Mouse (Mus musculus): ENCODE measurements around the gene Paip2b. TPM values are rescaled to one million over a fixed set of nuclear protein-coding genes. Genes with fewer than 3 reads are reported as not detected.

The Paip2b gene
- polyA plus RNA-seq (2012; ENCODE audit: insufficient read depth, insufficient read length, low replicate concordance, missing spikeins): not detected in 2 replicates

DNA sequence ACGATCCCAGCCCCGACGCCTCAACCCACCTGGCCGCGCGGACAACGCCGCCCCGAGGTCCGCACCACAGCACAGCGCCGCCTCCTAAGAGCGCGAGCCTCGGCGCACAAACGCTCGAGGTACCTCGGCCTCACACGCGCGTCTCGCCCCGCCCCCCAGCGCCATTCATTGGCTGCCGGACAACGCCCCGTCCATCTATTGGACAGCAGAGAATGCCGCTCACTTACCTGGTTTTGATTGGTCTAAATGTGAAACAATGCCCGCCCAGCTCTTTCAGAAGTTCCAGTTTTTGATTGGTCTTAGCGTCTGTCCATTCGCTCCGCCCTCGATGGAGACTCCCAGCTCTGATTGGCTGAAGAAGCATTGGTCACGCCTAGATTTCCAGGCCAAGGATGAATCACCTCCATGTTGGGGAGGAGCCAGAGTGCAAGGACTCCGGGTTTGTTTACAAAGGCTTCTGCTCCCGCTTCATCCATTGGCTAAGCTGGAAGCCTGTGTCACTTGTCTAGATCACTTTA is at the start of gene Paip2b:
Gene Paip2b, minus strand, starts transcription at position 136 of the 518 bp plus-strand sequence.
- TF ChIP-seq CTCF (IDR thresholded peaks at IDR 0.05; ENCODE audit: insufficient read depth, low read depth, low read length): no peak
- TF ChIP-seq POLR2A (IDR thresholded peaks at IDR 0.05; ENCODE audit: insufficient read depth, low read depth, low read length): peak; percentile 97
- Histone ChIP-seq H3K27ac (ENCODE audit: insufficient read depth, low read depth, low read length) (peak within 1 kb of the TSS; percentile 66), H3K4me3 (ENCODE audit: insufficient read depth, low read depth, low read length) (peak within 1 kb of the TSS; percentile 73), H3K4me1 (ENCODE audit: control insufficient read depth, insufficient read depth, low read length) (no peaks in the 10 kb centered on the region)
- WGBS: under 1% methylated on average over 37 of the region's 37 CpGs

DNA sequence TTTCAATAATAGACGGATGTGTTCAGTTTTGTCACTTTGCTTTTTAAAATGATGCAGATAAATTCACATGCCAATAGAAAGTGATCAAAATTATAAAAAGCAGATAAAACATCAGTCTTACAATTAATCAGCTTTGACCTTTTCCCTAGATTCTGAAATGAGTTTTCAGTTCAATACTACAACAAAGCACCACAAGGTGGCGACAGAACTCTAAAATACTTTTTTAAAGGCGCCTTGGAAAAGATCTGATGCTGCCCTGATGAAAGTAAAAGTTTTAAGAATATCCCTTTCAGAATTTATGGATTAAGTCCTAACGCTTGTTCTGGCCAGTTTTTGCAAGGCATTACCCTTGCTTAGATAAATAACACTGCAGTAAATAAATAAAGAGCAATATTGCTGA is 48.3 kb upstream of the Paip2b start:
- WGBS: 4% methylated on average over 4 of the region's 4 CpGs
- H3K4me1 ChIP-seq (ENCODE audit: control insufficient read depth, insufficient read depth, low read length): no peaks in the 10 kb centered on the region

DNA sequence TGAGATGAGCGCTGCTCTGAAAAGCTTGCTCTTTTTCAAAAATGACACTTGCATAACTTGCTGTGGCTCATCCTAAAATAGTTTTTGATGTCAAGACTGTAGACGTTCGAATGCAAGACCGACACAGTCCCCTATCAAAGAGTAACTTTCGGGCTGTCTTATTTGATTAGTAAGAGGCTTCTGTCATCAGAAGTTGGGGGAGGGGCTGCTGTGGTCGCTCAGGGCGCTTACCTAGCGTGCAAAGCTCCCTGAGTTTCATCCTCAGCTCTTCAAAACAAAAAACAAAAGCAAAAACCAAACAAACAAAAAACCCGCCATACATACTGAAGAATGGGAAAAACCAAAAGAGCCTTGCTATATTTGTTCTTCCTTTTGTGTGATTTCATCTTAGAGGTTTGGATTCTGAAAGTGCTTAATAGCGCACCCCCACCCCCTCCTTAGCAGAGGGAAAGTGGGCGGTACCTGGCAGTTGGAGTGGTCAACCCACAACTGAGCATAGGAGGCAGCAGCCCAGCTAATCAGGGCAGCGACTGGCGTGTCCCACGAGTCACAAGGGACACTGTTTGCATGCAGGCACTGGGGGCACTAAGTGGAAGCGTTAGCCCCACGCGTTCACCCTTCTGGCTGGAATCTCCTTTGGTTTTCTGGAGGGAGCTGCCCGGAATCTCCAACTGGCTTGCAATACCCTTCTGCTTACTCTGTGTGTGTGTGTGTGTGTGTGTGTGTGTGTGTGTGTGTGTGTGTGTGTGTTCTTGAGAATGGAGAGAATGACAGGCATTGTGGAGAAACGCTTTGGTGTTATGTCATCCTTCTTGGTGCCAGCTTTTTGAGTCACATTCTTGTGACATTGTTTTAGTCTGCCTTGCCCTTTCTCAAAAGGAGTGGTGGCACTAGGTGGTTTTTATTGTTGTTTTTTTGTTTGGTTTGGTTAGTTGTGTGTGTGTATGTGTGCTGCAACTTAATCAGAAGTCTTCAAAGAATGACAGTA is 36.4 kb upstream of the Paip2b start:
- no peak overlapping the region for H3K27ac ChIP-seq (ENCODE audit: insufficient read depth, low read depth, low read length)
- TF ChIP-seq POLR2A (IDR thresholded peaks at IDR 0.05; ENCODE audit: insufficient read depth, low read depth, low read length) (no peak), CTCF (IDR thresholded peaks at IDR 0.05; ENCODE audit: insufficient read depth, low read depth, low read length) (no peak)
- H3K4me1 ChIP-seq (ENCODE audit: control insufficient read depth, insufficient read depth, low read length): peaks cover 8% of the 10 kb centered on the region; the same call in 1 of the 2 replicates
- WGBS: 4% methylated on average over 19 of the region's 19 CpGs
- H3K4me3 ChIP-seq (ENCODE audit: insufficient read depth, low read depth, low read length): peak overlapping the region; percentile 77

More for the DNA sequence above, 48.3 kb upstream of the Paip2b start:
- TF ChIP-seq POLR2A (IDR thresholded peaks at IDR 0.05; ENCODE audit: insufficient read depth, low read depth, low read length): no peak
- no peak for TF ChIP-seq CTCF (IDR thresholded peaks at IDR 0.05; ENCODE audit: insufficient read depth, low read depth, low read length)
- Histone ChIP-seq H3K4me3 (ENCODE audit: insufficient read depth, low read depth, low read length) (no peak overlapping the region), H3K27ac (ENCODE audit: insufficient read depth, low read depth, low read length) (no peak overlapping the region)

DNA sequence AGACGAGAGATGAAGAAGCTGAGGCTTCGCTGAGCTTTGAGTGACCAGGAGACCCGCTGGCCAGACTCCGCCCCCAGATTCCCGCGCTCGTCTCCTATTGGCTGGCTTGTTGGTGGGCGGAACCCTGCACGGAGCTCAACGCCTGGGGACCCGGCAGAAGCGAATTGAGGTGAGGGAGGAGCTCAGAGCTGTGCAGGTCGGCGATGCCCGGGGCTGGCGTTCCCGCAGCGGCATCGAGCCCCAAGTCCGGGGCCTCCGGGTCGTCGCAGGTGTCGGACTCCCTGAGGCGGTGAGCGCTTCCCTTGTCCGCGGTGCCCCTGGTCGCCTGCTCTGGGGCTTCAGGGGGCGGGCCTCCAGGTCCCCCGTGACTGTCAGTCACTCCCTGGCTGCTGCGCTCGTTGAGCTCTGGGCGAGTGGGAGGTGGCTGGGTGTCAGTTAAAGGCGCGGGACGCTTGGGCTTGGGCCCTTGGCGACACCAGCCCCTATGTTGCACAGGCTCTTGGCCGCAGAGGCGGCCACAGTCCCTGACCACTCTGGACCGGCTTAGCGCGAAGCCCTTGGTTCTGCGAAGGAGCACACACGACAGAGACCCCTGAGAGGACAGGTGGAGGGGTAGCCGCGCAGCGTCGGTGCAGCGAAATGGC is 35.5 kb upstream of the Paip2b start, which contains the start of gene Zfp638:
Gene Zfp638, plus strand, starts transcription at position 156 of the 644 bp plus-strand sequence.
- Histone ChIP-seq H3K27ac (ENCODE audit: insufficient read depth, low read depth, low read length) (peak within 1 kb of the TSS; percentile 27), H3K4me1 (ENCODE audit: control insufficient read depth, insufficient read depth, low read length) (peaks cover 8% of the 10 kb centered on the region; the same call in 1 of the 2 replicates), H3K4me3 (ENCODE audit: insufficient read depth, low read depth, low read length) (peak within 1 kb of the TSS; percentile 77)
- WGBS: under 1% methylated on average over 50 of the region's 50 CpGs
- TF ChIP-seq POLR2A (IDR thresholded peaks at IDR 0.05; ENCODE audit: insufficient read depth, low read depth, low read length) (peak; percentile 65), CTCF (IDR thresholded peaks at IDR 0.05; ENCODE audit: insufficient read depth, low read depth, low read length) (no peak)

DNA sequence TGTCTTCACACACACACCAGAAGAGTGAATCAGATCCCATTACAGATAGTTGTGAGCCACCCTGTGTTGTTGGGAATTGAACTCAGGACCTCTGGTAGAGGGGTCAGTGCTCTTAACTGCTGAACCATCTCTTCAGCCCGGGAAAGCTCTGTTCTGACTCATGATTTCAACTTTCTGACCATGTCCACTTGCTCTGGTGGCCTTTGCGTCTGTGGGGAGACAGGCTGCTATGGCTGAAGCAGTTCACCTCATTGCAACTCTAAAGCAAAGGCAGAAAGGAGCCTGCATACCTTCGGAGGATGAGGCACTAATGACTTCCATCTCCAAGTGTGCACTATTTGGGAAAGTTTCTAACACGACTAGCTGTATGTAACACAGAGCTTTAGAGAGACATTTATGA is 34.9 kb upstream of the Paip2b start:
- TF ChIP-seq POLR2A (IDR thresholded peaks at IDR 0.05; ENCODE audit: insufficient read depth, low read depth, low read length) (no peak), CTCF (IDR thresholded peaks at IDR 0.05; ENCODE audit: insufficient read depth, low read depth, low read length) (no peak)
- Histone ChIP-seq H3K4me1 (ENCODE audit: control insufficient read depth, insufficient read depth, low read length) (peaks cover 8% of the 10 kb centered on the region; the same call in 1 of the 2 replicates), H3K27ac (ENCODE audit: insufficient read depth, low read depth, low read length) (no peak overlapping the region), H3K4me3 (ENCODE audit: insufficient read depth, low read depth, low read length) (no peak overlapping the region)
- WGBS: 30% methylated on average over 4 of the region's 4 CpGs

- WGBS: 78% methylated on average over 4 of the region's 4 CpGs
- no peak overlapping the region for H3K27ac ChIP-seq (ENCODE audit: insufficient read depth, low read depth, low read length)
- H3K4me1 ChIP-seq (ENCODE audit: control insufficient read depth, insufficient read depth, low read length): peaks cover 8% of the 10 kb centered on the region; the same call in 1 of the 2 replicates
- no peak for TF ChIP-seq CTCF (IDR thresholded peaks at IDR 0.05; ENCODE audit: insufficient read depth, low read depth, low read length)
- TF ChIP-seq POLR2A (IDR thresholded peaks at IDR 0.05; ENCODE audit: insufficient read depth, low read depth, low read length): no peak
- no peak overlapping the region for H3K4me3 ChIP-seq (ENCODE audit: insufficient read depth, low read depth, low read length)
Measured at GRCm38 (mm10) chr6:83863538-83863937, 32.0 kb upstream of the Paip2b start.

DNA sequence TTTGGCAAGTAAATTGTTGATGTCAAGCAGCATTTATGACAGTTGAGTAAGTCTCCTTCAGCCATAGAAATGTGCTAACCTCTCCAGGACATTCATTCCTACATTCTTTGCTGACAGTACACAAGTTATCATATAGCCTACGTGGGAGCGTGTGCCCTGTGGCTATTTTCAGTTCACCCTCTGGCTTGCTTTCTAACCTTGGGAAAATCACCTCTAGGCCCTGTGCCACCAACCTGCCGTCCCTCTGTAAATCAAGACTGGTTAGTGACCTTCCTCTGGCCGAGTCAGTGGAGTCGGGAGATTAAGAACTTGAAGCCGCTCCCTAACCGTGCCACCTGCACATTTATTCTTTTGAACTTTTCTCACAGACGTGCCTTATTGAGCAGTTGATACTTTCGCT is 28.5 kb upstream of the Paip2b start:
- Histone ChIP-seq H3K27ac (ENCODE audit: insufficient read depth, low read depth, low read length) (no peak overlapping the region), H3K4me3 (ENCODE audit: insufficient read depth, low read depth, low read length) (no peak overlapping the region), H3K4me1 (ENCODE audit: control insufficient read depth, insufficient read depth, low read length) (peaks cover 2% of the 10 kb centered on the region; the same call in 1 of the 2 replicates)
- 93% methylated on average over 9 of the region's 9 CpGs for WGBS
- TF ChIP-seq POLR2A (IDR thresholded peaks at IDR 0.05; ENCODE audit: insufficient read depth, low read depth, low read length): no peak
- TF ChIP-seq CTCF (IDR thresholded peaks at IDR 0.05; ENCODE audit: insufficient read depth, low read depth, low read length): no peak

GRCm38 (mm10) chr6:83857476-83857875 is 25.9 kb upstream of the Paip2b start:
- Histone ChIP-seq H3K4me3 (ENCODE audit: insufficient read depth, low read depth, low read length) (no peak overlapping the region), H3K4me1 (ENCODE audit: control insufficient read depth, insufficient read depth, low read length) (no peaks in the 10 kb centered on the region), H3K27ac (ENCODE audit: insufficient read depth, low read depth, low read length) (no peak overlapping the region)
- TF ChIP-seq CTCF (IDR thresholded peaks at IDR 0.05; ENCODE audit: insufficient read depth, low read depth, low read length) (no peak), POLR2A (IDR thresholded peaks at IDR 0.05; ENCODE audit: insufficient read depth, low read depth, low read length) (no peak)
- WGBS: 66% methylated on average over 5 of the region's 5 CpGs
